Comparison of ENCODE assay signal across 3 mouse cellular contexts in the genomic region with DNA sequence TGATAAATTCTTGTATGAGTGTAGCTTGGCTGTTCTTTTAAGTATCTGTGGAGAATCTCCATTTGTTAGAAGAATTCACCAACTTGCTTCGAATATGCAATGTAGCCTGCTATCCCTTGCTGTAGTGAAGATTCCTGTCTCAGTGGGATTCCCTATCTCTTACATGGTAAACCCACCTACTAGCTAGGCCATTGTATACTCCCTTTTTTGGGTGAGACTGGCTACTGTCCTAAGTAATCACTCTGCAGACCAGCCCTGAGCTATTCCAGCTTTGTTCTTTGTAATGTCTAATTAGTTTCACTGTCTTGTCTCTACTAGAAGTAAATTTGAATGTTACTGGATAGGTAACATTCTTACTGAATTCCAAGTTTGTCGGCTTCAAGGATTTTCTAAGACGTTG.
DNase-seq lines count a peak whose midpoint lies in the region.

No protein-coding gene starts in this region.

- DNase-seq in ES-CJ7 (ENCODE audit: low read depth, low spot score) (peak; percentile 46), R1 (ENCODE audit: low read depth, low spot score) (peak; percentile 77), ZHBTc4 (ENCODE audit: low read depth, low spot score) (peak; percentile 57)
